Mouse (Mus musculus): ENCODE data around the gene Usp19.

GRCm38 (mm10) chr9:108494905-108495304 lies 4.5 kb downstream of the Usp19 start:
- TF ChIP-seq CTCF (IDR thresholded peaks at IDR 0.05; ENCODE audit: low read depth) (no peak), EP300 (IDR thresholded peaks at IDR 0.05; ENCODE audit: low read depth) (no peak)
